Mouse (Mus musculus) heart, adult 18-20 months (tissue): ENCODE measurements around the gene Naaa. TPM values are rescaled to one million over a fixed set of nuclear protein-coding genes. Genes with fewer than 3 reads are reported as not detected.

Experiments used
- DNase-seq, 2 experiments: peaks; one replicate each; pipeline ENCODE4 v3.0.0; 2021 to 2022; ENCODE audit warnings: mixed read lengths in 1 of 2
- total RNA-seq, 2 experiments: library from RNA; stranded (reverse); gene quantifications; 2 replicates each; pipeline ENCODE4 v1.2.3; 2021

Gene Naaa
- total RNA-seq, 2 experiments from 2014 or later: 16.0 to 22.9 TPM

GRCm38 (mm10) chr5:92215308-92215707, 62.7 kb downstream of the Naaa start, which contains the start of gene U90926:
TSS of gene U90926 (minus strand) at chr5:92215408.
- no peak for DNase-seq

- DNase-seq: no peak
Observed at GRCm38 (mm10) chr5:92212231-92212630, 65.7 kb downstream of the Naaa start.

- no peak for DNase-seq
Observed at GRCm38 (mm10) chr5:92210205-92210604, 67.8 kb downstream of the Naaa start.

Other genes with a start within 250 kb of the Naaa start
- gene Cdkl2, start 234.3 kb downstream of the Naaa start, total RNA-seq: 1 to 10 TPM; 4.6 to 5.5 TPM
- gene G3bp2, start 194.5 kb downstream of the Naaa start, total RNA-seq: 10 to 100 TPM; 59.4 to 66.1 TPM
- 10 to 100 TPM; 43.5 to 43.7 TPM for gene Uso1, start 140.2 kb downstream of the Naaa start, total RNA-seq
- not detected for gene U90926, start 62.8 kb downstream of the Naaa start, total RNA-seq
- not detected for gene Ppef2, start 21.9 kb downstream of the Naaa start, total RNA-seq
- gene Sdad1, start 32.3 kb upstream of the Naaa start, total RNA-seq: 10 to 100 TPM; 11.4 to 13.8 TPM
- gene Cxcl9, start 49.9 kb upstream of the Naaa start, total RNA-seq: 10 to 100 TPM in 1 of 2 experiments, 1 to 10 TPM in 1; 2.1 to 10.8 TPM
- 100 to 1,000 TPM; 595 to 602 TPM for gene Art3, start 53.7 kb upstream of the Naaa start, total RNA-seq
- under 1 TPM in 1 of 2 experiments, not detected in 1; 0.25 TPM for gene Cxcl10, start 70.7 kb upstream of the Naaa start, total RNA-seq
- gene Nup54, start 157.0 kb upstream of the Naaa start, total RNA-seq: 10 to 100 TPM; 19.1 to 21.9 TPM
- 10 to 100 TPM; 79.5 to 88.4 TPM for gene Scarb2, start 228.7 kb upstream of the Naaa start, total RNA-seq